Mouse (Mus musculus) G1E (cell line): ENCODE data around the gene Spata25.

ENCODE experiments used
- CTCF ChIP-seq: IDR thresholded peaks from 2 replicates; pipeline ENCODE4 v1.5.1; 2012; ENCODE audit warnings: low read depth, low read length, inconsistent platforms, mixed read lengths
- GATA1 ChIP-seq: IDR thresholded peaks from 2 replicates; pipeline ENCODE4 v1.6.1; 2012; ENCODE audit warnings: borderline replicate concordance, low read length, inconsistent platforms, mixed read lengths
- POLR2AphosphoS5 ChIP-seq: IDR thresholded peaks from 2 replicates; pipeline ENCODE4 v1.6.1; 2012; ENCODE audit warnings: low read depth, low read length, inconsistent platforms; ENCODE audit not compliant: insufficient replicate concordance

DNA sequence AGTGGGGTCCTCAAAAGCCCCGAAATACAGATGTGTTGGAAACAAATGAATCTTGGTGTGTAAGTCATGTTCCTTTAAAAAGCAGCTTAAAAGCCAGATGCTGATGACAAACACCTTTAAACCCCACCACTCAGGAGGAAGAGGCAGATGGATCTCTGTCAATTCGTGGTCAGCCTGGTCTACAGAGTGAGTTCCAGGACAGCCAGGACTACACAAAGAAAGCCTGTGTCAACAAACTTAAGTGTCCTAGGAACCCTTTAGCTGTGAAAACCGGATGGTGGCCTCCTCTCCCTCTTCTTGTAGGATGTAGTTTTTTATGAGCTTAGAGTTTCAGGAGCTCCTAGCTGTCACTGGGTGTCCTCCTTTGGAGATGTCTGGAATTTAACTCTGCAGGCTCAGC, 45.3 kb upstream of the Spata25 start:
- TF ChIP-seq CTCF: no peak
- no peak for TF ChIP-seq GATA1
- no peak for TF ChIP-seq POLR2AphosphoS5
